Mouse (Mus musculus): Measurements from ENCODE around the gene Adgb.

Gene Adgb

GRCm38 (mm10) chr10:10352184-10352583, 119.9 kb downstream of the Adgb start:
- no peak for DNase-seq (ENCODE audit: extremely low read depth, insufficient read length, low spot score)

DNA sequence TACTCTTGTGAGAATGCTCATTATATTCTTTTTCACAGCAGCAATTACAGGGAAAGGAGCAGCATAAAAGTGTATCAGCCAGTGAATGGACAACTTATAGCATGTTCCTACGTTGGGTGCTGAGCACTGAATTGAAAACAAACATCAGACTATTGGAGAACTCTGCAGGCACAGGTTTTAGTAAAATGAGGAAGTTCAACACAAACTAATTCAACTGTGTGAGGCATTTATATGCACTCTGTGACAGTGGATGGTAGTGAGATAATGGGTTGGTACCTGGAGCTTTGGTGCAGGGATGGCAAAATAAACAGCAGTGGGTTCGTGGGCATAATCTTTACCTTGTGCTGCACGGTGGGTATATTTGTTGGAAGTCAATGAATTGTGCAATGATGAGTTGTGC, 121.6 kb downstream of the Adgb start:
- no peak for DNase-seq (ENCODE audit: extremely low read depth, insufficient read length, low spot score)

DNA sequence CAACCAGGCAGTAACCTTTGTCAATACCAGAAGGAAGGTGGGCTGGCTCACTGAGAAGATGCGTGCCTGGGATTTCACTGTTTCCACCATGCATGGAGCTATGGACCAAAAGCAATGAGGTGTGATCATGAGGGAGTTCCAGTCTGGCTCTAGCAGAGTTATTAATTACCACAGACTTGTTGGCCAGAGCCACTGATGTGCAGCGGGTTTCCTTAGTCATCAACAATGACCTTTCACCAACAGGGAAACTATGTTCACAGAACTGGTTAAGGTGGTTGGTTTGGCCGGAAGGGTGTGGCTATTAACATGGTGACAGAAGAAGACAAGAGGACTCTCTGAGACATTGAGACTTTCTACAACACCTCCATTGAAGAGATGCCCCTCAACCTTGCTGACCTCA, 128.2 kb downstream of the Adgb start:
- no peak for DNase-seq (ENCODE audit: extremely low read depth, insufficient read length, low spot score)

GRCm38 (mm10) chr10:10325560-10325959, 146.6 kb downstream of the Adgb start:
- DNase-seq (ENCODE audit: extremely low read depth, insufficient read length, low spot score), result peak; percentile 18

DNA sequence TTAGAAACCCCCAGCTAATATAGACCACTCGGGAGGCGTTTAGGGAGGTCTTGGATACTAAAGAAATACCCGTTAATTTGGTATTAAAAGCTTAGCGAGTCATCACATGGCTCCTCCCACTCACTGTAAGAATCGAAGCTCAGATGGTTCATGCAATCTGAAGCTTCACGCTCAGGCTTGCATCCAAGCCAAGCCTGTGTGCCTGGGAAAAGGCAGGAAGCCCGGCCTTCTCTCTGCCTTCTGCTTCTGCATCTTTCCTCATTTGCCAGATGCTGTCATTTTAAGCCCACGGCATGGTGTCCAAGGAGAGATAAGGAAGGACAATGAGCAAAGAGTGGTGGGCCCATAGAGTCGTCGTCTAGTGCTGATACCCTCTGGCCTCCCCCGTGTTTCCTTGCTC, 149.2 kb downstream of the Adgb start:
- no peak for DNase-seq (ENCODE audit: extremely low read depth, insufficient read length, low spot score)

GRCm38 (mm10) chr10:10321119-10321781, 150.9 kb downstream of the Adgb start:
- DNase-seq (ENCODE audit: extremely low read depth, insufficient read length, low spot score), result peak; percentile 66

GRCm38 (mm10) chr10:10320364-10321083, 151.6 kb downstream of the Adgb start:
- no peak for DNase-seq (ENCODE audit: extremely low read depth, insufficient read length, low spot score)

- no peak for DNase-seq (ENCODE audit: extremely low read depth, insufficient read length, low spot score)
These were observed 154.0 kb downstream of the Adgb start for GRCm38 (mm10) chr10:10318086-10318485.

DNA sequence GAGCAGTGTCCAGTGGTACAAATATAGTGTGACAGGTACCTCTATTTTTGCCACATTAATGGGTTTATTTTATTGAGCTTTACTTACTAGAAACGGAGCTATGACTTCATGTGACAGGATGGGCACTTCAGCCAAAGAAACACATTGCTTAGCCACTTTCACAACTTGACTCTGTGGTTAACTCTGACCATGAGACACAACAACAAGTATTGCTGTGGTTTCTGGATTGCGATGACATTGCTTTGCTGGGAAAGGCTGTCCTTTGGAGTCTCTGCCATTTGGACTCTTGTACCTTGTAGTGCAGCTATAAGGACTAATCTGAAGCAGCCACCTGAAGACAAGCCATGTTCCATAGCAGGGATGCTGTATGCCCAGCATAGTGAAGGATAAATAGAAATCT, 156.5 kb downstream of the Adgb start:
- DNase-seq (ENCODE audit: extremely low read depth, insufficient read length, low spot score), result no peak

DNA sequence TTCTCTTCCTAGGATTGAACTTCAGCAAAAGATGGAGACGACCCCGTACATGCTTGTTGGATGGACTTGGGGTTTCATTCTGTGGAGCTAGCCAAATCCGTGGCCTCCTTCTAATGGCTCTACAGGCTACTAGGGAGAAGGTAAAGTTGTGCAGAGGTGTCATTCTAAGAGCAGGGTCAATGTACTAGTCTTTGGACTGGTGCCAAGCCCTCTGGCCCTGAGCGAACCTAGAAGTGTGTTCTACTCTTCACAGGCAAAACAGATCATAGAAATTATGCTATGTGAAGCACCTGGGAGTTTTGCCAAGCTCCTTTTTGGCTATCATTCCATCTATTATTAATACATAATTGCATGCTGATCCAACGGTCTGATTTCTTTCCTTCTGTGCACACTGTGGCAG, 157.6 kb downstream of the Adgb start:
- no peak for DNase-seq (ENCODE audit: extremely low read depth, insufficient read length, low spot score)

GRCm38 (mm10) chr10:10309877-10310426, 162.2 kb downstream of the Adgb start:
- no peak for DNase-seq (ENCODE audit: extremely low read depth, insufficient read length, low spot score)

DNA sequence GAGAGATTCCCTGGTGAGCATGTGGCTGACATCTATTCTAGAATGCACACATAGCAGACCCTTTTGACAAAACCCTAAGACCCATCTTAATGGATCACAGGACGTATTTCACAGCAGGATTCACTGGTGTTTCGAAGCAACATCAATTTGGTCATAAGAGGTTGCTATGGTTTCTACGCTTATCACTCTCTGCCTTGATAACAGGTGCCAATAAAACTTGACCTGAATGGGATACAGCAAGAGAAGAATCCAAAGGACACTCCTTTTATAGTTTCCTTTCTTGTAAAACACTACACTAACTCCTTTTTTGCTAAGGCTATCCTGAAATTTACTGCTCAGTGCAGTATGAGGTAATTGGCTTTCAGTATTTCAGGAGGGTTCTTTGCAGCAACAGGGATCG, 163.1 kb downstream of the Adgb start:
- no peak for DNase-seq (ENCODE audit: extremely low read depth, insufficient read length, low spot score)

- DNase-seq (ENCODE audit: extremely low read depth, insufficient read length, low spot score), result no peak
These were observed 164.7 kb downstream of the Adgb start for GRCm38 (mm10) chr10:10307384-10307783.

GRCm38 (mm10) chr10:10304370-10304769, 167.8 kb downstream of the Adgb start:
- DNase-seq (ENCODE audit: extremely low read depth, insufficient read length, low spot score), result no peak

GRCm38 (mm10) chr10:10301692-10302091, 170.4 kb downstream of the Adgb start:
- DNase-seq (ENCODE audit: extremely low read depth, insufficient read length, low spot score), result no peak

- no peak for DNase-seq (ENCODE audit: extremely low read depth, insufficient read length, low spot score)
These were observed 171.1 kb downstream of the Adgb start for GRCm38 (mm10) chr10:10300915-10301439.

DNA sequence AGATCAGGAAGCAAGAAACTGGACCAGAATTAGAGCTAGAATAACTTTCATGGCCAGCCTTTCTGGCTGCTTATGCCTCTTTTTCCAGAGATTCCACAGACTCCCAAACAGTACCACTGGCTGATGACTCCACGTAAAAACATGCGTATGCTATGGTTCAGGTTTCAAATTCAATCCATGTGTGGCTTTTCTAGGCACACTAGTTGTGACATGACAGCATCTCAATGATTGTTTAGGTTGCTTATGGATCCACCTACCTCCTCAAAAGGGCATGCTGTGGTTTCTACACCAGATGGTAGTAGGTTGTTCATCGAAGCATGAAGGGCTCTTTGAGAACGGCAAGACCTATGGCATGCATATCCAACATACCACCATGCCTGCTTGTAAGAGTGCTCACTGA, 172.1 kb downstream of the Adgb start:
- DNase-seq (ENCODE audit: extremely low read depth, insufficient read length, low spot score), result no peak

DNA sequence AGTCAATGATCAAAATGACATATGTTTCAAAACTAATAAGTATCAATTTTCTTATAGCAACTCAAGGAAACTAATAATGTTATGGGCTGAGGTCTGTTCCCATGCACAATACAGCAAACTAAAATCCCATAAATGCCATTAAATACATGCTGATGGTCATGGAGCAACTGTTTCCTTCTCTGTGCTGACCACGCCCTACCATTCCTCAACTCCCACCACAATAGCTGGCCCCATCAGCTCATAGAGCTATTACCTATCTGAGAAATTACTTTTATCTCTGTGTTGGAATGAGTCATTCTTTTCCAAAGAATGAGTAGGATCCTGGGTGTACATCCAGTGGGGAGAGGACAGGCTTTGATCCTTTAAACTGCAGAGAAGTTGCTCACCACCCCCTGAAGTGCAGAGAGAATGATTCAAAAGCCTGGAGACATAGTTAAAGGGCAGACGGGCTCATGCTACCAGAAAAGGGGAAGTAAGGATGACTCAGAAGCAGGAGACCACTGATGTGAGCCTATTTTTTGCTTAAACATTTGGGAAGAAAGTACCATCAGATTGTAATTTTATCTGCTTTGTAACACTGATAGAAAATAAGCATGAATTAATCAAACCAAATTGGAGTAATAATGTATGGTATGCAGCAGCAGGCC, 184.8 kb downstream of the Adgb start:
- no peak for DNase-seq (ENCODE audit: extremely low read depth, insufficient read length, low spot score)
